Mouse (Mus musculus) limb, embryonic 15.5 days (tissue): ENCODE data around the gene Pdlim4. TPM values are rescaled to one million over a fixed set of nuclear protein-coding genes. Genes with fewer than 3 reads are reported as not detected.

ENCODE experiments used
- ATAC-seq: fragments of 200-750 bp; cut with Nextera tagmentation; 2 replicates; pipeline ENCODE4 v1.8.0; 2017; ENCODE audit warnings: low read depth, moderate TSS enrichment; ENCODE audit not compliant: insufficient number of reproducible peaks, low FRiP score, low TSS enrichment
- H3K27ac ChIP-seq: fragments of 300-500 bp; sonication (generic); 2 replicates; pipeline ENCODE4 v1.5.1; 2015; ENCODE audit warnings: moderate library complexity, mild to moderate bottlenecking, inconsistent platforms
- H3K27me3 ChIP-seq: fragments of 300-500 bp; sonication (generic); 2 replicates; pipeline ENCODE4 v1.6.1; 2015; ENCODE audit warnings: inconsistent platforms
- H3K36me3 ChIP-seq: fragments of 300-500 bp; sonication (generic); 2 replicates; pipeline ENCODE4 v1.6.1; 2015; ENCODE audit warnings: inconsistent platforms
- H3K4me1 ChIP-seq: fragments of 300-500 bp; sonication (generic); 2 replicates; pipeline ENCODE4 v1.6.1; 2015; ENCODE audit warnings: inconsistent platforms
- H3K4me2 ChIP-seq: fragments of 300-500 bp; sonication (generic); 2 replicates; pipeline ENCODE4 v1.6.1; 2015; ENCODE audit warnings: mild to moderate bottlenecking, inconsistent platforms
- H3K4me3 ChIP-seq: fragments of 300-500 bp; sonication (generic); 2 replicates; pipeline ENCODE4 v1.5.1; 2015; ENCODE audit warnings: mild to moderate bottlenecking, inconsistent platforms
- H3K9ac ChIP-seq: fragments of 300-500 bp; sonication (generic); 2 replicates; pipeline ENCODE4 v1.6.1; 2015; ENCODE audit warnings: inconsistent platforms
- H3K9me3 ChIP-seq: fragments of 300-500 bp; sonication (generic); 2 replicates; pipeline ENCODE4 v1.6.1; 2016; ENCODE audit warnings: inconsistent platforms
- WGBS: fragments of 180-500 bp; shearing (Covaris S2); methylation state at CpG from one replicate; pipeline ENCODE4 v1.1.7; 2015; 5-methylcytosine and 5-hydroxymethylcytosine counted together
- polyA plus RNA-seq: library from polyadenylated mRNA; unstranded; fragments of >200 nt; fragmentation: Nextera tagmentation; extraction: Ambion mirVana; gene quantifications from 2 replicates; pipeline ENCODE4 v1.2.1, GENCODE M21; 2015

Pdlim4 gene
- polyA plus RNA-seq, 1 experiment from 2014 or later, result 125 TPM

- no peaks in the 10 kb centered on the region for H3K27me3 ChIP-seq
- no peak overlapping the region for H3K27ac ChIP-seq
- H3K36me3 ChIP-seq, result no peaks in the 10 kb centered on the region
- peaks cover 19% of the 10 kb centered on the region for H3K4me1 ChIP-seq
- WGBS, result 34% methylated on average over 1 of the region's 1 CpGs
- H3K4me2 ChIP-seq, result no peak overlapping the region
- H3K9me3 ChIP-seq, result no peaks in the 10 kb centered on the region
- H3K4me3 ChIP-seq, result no peak overlapping the region
- no peak overlapping the region for H3K9ac ChIP-seq
- ATAC-seq, result no peak
Observed at GRCm38 (mm10) chr11:54090091-54090879, 21.5 kb upstream of the Pdlim4 start.

DNA sequence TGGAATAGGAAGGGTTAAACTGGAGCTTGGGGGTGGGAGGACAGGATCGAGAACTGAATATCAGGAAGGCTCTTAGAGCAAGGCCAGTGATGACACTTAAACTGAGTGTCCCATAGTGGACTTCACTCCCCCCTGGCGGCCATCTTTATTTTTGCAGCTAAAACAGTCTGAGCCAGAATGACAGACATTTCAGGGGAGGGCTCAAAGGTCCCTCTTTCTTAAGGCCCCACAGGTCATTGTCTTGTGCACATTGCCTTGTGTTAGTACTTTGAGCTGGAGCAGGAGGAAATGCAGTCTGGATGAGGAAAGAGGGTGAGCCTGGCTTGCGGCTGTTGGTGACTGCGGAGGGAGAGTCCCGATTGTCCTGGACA, 20.1 kb upstream of the Pdlim4 start:
- no peaks in the 10 kb centered on the region for H3K27me3 ChIP-seq
- H3K9ac ChIP-seq, result no peak overlapping the region
- peaks cover 19% of the 10 kb centered on the region for H3K4me1 ChIP-seq
- H3K4me3 ChIP-seq, result no peak overlapping the region
- H3K36me3 ChIP-seq, result no peaks in the 10 kb centered on the region
- H3K9me3 ChIP-seq, result no peaks in the 10 kb centered on the region
- no peak for ATAC-seq
- H3K27ac ChIP-seq, result no peak overlapping the region
- 56% methylated on average over 5 of the region's 5 CpGs for WGBS
- no peak overlapping the region for H3K4me2 ChIP-seq

GRCm38 (mm10) chr11:54088253-54088946, 19.6 kb upstream of the Pdlim4 start:
- H3K27ac ChIP-seq, result no peak overlapping the region
- H3K9me3 ChIP-seq, result no peaks in the 10 kb centered on the region
- no peak overlapping the region for H3K4me2 ChIP-seq
- WGBS, result 79% methylated on average over 7 of the region's 7 CpGs
- H3K27me3 ChIP-seq, result no peaks in the 10 kb centered on the region
- no peak overlapping the region for H3K9ac ChIP-seq
- H3K4me1 ChIP-seq, result peaks cover 19% of the 10 kb centered on the region
- no peaks in the 10 kb centered on the region for H3K36me3 ChIP-seq
- no peak for ATAC-seq
- H3K4me3 ChIP-seq, result no peak overlapping the region

DNA sequence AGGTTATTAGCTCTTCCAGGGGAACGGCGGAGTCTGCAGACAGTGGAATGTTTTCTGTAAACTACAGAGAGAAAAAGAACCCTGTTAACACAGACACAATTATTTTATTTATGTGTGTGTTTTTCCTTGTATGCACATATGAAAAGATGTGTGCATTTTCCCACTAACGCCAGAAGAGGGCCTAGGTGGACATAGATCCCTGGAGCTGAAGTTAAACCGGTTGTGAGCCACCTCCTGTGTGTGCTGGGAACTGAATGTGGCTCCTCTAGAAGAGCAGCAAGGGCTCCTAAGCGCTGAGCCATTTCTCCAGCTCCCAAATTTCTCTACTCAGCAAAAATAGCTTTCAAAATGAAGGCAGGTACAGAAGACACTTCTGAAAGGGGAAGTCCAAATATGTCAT, 17.0 kb upstream of the Pdlim4 start:
- 0 out of 2 replicates have a peak, but pooled peaks cover 3% of the 10 kb centered on the region for H3K4me1 ChIP-seq
- no peak for ATAC-seq
- no peaks in the 10 kb centered on the region for H3K27me3 ChIP-seq
- no peaks in the 10 kb centered on the region for H3K9me3 ChIP-seq
- 62% methylated on average over 5 of the region's 5 CpGs for WGBS
- H3K4me2 ChIP-seq, result no peak overlapping the region
- no peak overlapping the region for H3K9ac ChIP-seq
- H3K4me3 ChIP-seq, result no peak overlapping the region
- no peak overlapping the region for H3K27ac ChIP-seq
- H3K36me3 ChIP-seq, result no peaks in the 10 kb centered on the region

- ATAC-seq, result no peak
- no peak overlapping the region for H3K4me2 ChIP-seq
- 100% methylated on average over 1 of the region's 1 CpGs for WGBS
- no peak overlapping the region for H3K27ac ChIP-seq
- H3K4me3 ChIP-seq, result no peak overlapping the region
- no peaks in the 10 kb centered on the region for H3K27me3 ChIP-seq
- no peaks in the 10 kb centered on the region for H3K9me3 ChIP-seq
- H3K4me1 ChIP-seq, result no peaks in the 10 kb centered on the region
- H3K36me3 ChIP-seq, result no peaks in the 10 kb centered on the region
- no peak overlapping the region for H3K9ac ChIP-seq
Observed at GRCm38 (mm10) chr11:54084976-54085375, 16.2 kb upstream of the Pdlim4 start.

GRCm38 (mm10) chr11:54082725-54083124, 13.9 kb upstream of the Pdlim4 start:
- Histone ChIP-seq H3K4me1 (no peaks in the 10 kb centered on the region), H3K9me3 (no peaks in the 10 kb centered on the region), H3K27ac (no peak overlapping the region), H3K27me3 (no peaks in the 10 kb centered on the region), H3K4me2 (no peak overlapping the region), H3K4me3 (no peak overlapping the region), H3K9ac (no peak overlapping the region), H3K36me3 (no peaks in the 10 kb centered on the region)
- ATAC-seq, result no peak
- WGBS, result 85% methylated on average over 5 of the region's 5 CpGs

- WGBS, result 30% methylated on average over 7 of the region's 7 CpGs
Observed at GRCm38 (mm10) chr11:54080435-54080834, 11.6 kb upstream of the Pdlim4 start.

DNA sequence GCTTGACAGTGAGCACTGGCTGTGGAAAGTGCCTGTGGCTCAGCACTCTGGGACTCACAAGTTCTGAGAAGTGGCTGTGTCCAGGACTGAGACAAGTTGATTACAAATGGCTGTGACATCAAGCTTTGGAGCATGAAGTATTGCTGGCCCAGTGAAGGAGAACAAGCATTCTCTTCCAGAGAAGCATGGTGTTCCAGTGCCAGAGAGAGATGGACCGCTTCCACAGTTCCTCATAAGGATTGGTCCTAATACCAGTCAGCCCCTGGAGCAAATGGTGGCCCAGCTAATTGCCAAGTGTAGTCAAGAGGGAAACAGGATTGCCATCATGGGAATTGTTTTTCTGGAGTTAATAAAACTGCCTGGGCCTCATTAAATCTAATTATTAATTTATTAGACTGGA, 7.3 kb upstream of the Pdlim4 start:
- H3K4me1 ChIP-seq, result peaks cover 17% of the 10 kb centered on the region
- H3K4me3 ChIP-seq, result no peak overlapping the region
- no peaks in the 10 kb centered on the region for H3K36me3 ChIP-seq
- H3K9ac ChIP-seq, result no peak overlapping the region
- no peak for ATAC-seq
- WGBS, result 75% methylated on average over 1 of the region's 1 CpGs
- H3K27ac ChIP-seq, result no peak overlapping the region
- H3K27me3 ChIP-seq, result no peaks in the 10 kb centered on the region
- no peaks in the 10 kb centered on the region for H3K9me3 ChIP-seq
- H3K4me2 ChIP-seq, result no peak overlapping the region

More at GRCm38 (mm10) chr11:54080435-54080834, 11.6 kb upstream of the Pdlim4 start:
- Histone ChIP-seq H3K4me3 (no peak overlapping the region), H3K4me2 (no peak overlapping the region), H3K36me3 (no peaks in the 10 kb centered on the region), H3K9ac (no peak overlapping the region), H3K27ac (no peak overlapping the region), H3K4me1 (no peaks in the 10 kb centered on the region), H3K9me3 (no peaks in the 10 kb centered on the region), H3K27me3 (no peaks in the 10 kb centered on the region)
- no peak for ATAC-seq

DNA sequence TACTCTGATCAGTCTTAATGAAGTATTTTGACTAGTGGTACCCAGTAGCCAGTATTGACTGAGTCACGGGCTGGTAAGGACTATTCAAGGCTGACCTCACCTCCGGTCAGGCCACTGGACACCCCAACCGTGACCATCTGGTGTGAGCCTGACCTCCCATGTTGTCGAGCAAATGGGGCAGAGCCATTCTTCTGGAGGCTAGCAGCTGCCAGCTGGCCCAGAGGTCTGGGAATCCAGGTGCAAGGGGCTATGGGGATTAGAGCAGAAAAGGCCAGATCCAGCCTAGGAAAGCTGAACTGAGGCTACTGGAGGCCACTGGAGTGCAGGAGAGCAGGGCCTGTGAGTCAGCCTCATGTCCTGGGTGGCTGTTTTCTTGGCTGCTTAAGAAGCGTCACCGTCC, 6.5 kb upstream of the Pdlim4 start:
- Histone ChIP-seq H3K36me3 (no peaks in the 10 kb centered on the region), H3K27ac (no peak overlapping the region), H3K4me1 (peaks cover 17% of the 10 kb centered on the region), H3K9me3 (no peaks in the 10 kb centered on the region), H3K4me2 (no peak overlapping the region), H3K4me3 (no peak overlapping the region), H3K9ac (no peak overlapping the region), H3K27me3 (no peaks in the 10 kb centered on the region)
- WGBS, result 69% methylated on average over 6 of the region's 6 CpGs
- 0 out of 2 replicates have a peak, but pooled peaks have one; percentile 26 for ATAC-seq

- Histone ChIP-seq H3K9ac (no peak overlapping the region), H3K27me3 (no peaks in the 10 kb centered on the region), H3K9me3 (no peaks in the 10 kb centered on the region), H3K4me3 (no peak overlapping the region), H3K4me2 (no peak overlapping the region), H3K27ac (peak overlapping the region; percentile 75), H3K4me1 (peaks cover 28% of the 10 kb centered on the region), H3K36me3 (no peaks in the 10 kb centered on the region)
- peak; percentile 16; the same call in 1 of the 2 replicates for ATAC-seq
- 42% methylated on average over 4 of the region's 4 CpGs for WGBS
Observed at GRCm38 (mm10) chr11:54073291-54073690, 4.5 kb upstream of the Pdlim4 start.

DNA sequence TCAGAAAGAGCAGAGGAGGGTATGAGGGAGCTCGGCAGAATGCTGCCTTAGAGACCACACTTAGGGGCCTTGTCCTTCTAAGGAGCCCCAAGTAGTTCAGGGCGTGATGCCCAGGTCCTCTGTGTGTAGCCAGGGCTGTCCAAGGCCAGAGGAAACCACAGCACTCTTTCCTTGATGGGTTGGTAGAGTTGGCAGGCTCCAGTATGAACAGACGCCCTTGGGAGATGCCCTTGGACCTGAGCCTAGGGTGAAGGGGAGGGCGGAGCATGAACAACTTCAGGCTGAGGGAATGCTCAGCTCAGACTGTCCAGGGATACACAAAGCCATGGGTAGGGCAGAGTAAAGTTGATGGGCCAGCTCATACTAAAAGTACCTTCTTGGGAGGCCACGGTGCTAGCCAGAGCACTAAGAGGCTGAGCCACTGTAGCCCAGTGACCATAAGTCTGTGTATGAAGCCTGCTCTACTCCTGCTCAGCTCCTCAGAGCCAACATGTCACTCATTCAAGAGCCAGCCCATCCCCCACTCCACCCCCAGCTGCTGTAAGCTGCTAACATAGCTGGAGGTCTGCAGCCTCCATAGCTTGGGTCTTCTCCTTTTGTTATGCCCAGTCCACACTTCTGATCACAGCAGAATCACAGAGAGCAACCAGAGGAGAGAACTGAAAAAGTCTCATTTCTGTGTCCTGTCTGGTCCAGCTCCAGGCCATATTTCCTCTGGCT, 3.1 kb upstream of the Pdlim4 start:
- no peak for ATAC-seq
- H3K9me3 ChIP-seq, result no peaks in the 10 kb centered on the region
- 77% methylated on average over 5 of the region's 5 CpGs for WGBS

More for the DNA sequence above, 3.1 kb upstream of the Pdlim4 start:
- H3K9ac ChIP-seq, result no peak overlapping the region
- 0 out of 2 replicates have a peak overlapping the region, but pooled peaks have one; percentile 22 for H3K27ac ChIP-seq
- no peaks in the 10 kb centered on the region for H3K36me3 ChIP-seq
- H3K4me3 ChIP-seq, result no peak overlapping the region
- peaks cover 42% of the 10 kb centered on the region for H3K4me1 ChIP-seq
- no peaks in the 10 kb centered on the region for H3K27me3 ChIP-seq
- no peak overlapping the region for H3K4me2 ChIP-seq
